Mouse (Mus musculus): ENCODE measurements around the gene Zfp664.

Zfp664 gene

DNA sequence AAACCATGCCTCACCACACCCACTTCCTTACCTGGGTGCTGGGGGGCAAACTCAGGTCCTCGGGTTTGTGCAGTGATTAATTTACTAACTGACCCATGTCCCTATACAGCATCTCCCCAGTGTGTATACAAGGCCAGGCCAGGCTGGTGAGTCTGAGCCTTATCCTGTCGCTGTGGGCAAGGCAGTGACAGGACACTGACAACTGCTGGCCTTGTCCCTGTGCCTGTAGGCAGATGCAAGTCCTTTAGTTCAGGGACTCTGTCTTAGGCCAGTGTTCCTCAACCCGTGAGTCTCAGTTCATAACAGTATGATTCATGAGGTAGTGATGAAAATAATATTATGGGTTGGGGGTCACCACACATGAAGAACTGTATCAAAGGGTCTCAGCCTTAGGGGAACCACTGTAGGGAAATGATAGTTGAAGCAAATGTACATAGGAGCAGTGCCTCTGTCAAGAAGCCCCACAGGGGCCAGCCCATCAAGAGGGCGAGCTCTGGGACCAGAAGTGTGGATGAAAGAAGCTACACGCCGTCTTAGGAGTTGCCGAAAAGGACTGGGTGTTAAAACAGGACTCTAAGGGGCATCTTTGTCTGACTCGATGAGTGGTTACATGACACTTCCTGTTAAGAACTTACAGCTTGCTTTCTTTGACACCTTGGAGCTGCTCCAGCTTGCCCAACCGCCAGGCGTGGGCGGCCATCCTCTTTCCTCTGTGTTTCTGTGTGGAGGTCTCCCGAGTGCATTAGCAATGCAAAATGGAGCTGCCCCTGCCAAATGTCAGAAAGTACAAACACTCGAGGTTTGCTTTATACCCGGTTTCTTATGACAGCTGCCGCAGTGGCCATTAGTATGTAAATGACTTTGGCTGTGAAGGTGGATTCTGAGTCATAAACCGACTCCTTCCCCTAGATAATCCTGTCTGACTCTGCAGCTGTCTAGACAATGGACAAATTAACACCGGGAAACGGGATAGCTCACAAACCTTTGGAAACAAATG is 60.2 kb downstream of the Zfp664 start:
- DNase-seq (ENCODE audit: low read depth, low spot score) = peak; percentile 83

DNA sequence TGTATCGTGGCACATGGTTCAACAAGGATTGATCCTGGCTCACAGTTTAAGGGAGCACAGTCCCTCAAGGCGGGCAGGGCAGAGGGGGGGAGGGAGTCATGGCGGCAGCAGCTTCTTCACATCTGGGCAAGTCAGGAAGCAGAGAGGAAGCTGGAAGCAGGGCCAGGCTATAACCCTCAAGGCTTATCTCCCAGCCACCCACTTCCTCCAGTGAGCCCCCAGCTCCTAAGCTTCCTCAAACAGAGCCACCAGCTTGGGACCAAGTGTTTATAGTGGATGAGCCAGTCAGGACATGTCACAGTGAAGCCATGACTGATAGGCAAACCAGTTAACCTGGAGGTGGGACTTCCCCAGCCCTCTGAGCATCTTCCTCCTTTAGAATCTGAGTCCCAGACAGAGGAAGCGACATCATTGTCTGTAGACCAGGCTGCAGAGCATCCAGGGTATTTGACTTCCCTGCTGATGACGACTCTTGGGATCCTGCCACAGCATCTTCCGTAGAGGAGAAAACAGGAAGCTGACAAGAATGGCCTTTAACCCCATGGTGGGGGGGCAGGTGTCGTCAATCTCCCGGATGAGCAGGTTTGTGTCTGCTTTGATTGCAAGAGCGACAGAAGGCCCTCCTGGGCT is 67.0 kb downstream of the Zfp664 start:
- no peak for DNase-seq (ENCODE audit: low read depth, low spot score)

DNA sequence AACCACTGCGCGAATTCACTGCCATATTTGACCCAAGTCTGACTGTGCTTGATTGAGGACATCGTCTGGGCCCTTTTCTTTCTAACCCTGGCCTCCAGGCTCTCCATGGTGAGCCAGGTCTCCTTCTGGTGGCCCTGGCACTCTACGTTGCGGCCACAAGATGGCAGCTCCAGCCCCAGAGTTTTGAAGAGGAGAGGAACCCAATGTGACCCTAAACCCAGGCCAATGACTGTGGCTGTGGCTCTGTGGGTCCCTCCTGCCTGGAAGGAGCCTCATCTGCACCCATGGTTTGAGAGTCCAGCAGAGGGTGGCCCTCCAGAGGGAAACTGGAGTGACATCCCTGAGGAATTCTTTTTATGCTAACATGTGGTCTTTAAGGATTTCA is 67.6 kb downstream of the Zfp664 start:
- no peak for DNase-seq (ENCODE audit: low read depth, low spot score)

DNA sequence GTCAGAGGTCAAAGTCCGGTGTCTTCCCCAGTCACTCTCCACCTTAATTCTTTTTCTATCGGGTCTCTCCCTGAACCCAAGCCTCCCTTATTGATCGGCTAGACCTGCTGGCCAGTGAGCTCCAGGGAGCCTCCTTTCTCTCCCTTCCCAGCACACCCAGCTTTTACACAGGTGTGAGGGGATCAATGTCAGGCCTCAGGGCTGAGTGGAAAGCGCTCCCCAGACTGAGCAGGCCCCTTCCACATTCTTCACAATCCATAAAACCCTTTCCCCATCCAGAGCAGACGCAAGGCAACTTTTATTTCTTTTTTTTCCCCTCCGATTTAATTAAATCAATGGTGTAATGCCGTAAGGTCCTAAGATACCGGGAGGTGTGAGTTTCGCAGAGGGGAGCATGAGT is 68.1 kb downstream of the Zfp664 start:
- no peak for DNase-seq (ENCODE audit: low read depth, low spot score)

DNA sequence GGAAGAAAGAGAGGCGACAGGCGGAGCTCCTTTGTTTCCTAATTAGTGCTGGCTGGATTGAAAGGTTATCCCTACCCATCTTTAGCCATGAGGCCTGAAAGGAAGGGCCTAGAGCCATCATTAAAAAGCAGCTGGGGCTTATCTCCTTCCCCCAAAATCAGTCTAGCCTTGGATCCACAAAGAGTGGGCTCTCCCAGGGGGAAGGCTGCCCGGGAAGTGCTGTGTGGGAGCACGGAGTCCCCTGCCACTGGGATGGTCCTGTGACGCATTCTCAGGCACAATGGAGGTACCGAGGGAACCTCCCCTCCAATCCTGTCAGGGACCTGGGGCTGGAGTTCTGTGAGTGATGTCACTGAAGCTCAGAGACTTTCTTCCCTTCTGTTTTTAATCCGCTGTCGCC is 68.6 kb downstream of the Zfp664 start:
- no peak for DNase-seq (ENCODE audit: low read depth, low spot score)

DNA sequence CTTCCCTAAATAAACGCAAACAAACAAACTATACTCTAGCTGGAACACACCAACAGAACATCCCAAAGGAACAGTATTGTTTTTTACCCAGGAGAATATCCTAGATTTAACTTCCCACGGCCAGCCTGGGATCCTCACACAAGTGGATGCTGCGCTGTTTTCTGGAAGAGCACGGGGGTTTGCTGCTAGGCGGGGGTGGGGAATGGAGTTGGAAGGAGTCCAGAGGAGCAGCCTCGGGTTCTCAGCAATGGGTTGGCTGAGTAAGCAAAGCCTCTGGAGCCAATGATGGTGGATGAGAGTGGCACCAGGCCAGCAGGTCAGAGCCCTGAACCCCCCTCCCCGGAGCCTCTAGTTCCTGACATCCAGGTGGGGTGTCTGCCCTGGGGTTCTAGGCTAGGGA is 72.1 kb downstream of the Zfp664 start:
- no peak for DNase-seq (ENCODE audit: low read depth, low spot score)

DNA sequence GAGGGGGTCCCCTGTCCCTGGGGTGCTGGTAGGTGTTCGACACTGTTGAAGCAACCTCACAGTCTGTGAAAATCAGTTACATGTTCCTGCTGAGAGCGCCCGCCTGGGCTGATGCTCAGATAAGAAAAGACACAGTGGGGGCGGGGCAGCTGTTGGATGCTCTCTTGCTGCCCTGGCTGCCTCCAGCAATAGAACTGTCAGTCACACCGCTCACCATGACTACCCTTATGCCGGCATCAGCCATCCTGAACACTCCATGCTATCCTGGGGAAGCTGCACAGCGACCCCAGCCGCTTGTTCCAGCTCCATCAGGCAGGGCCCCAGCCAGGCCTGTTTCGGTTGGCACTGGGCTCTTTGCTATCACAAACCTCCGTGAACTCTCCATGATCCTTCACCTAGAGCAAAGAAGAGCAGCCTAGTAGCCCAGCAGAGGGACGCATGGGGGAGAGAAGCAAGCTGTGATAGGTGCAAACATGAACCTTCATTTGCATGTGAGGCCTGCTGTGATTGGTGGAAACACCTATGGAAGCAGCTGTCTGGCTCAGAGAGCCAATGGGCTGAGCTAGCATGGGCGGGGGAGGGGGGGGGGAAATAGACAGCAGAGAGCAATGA is 80.8 kb downstream of the Zfp664 start:
- peak; percentile 66 for DNase-seq (ENCODE audit: low read depth, low spot score)

DNA sequence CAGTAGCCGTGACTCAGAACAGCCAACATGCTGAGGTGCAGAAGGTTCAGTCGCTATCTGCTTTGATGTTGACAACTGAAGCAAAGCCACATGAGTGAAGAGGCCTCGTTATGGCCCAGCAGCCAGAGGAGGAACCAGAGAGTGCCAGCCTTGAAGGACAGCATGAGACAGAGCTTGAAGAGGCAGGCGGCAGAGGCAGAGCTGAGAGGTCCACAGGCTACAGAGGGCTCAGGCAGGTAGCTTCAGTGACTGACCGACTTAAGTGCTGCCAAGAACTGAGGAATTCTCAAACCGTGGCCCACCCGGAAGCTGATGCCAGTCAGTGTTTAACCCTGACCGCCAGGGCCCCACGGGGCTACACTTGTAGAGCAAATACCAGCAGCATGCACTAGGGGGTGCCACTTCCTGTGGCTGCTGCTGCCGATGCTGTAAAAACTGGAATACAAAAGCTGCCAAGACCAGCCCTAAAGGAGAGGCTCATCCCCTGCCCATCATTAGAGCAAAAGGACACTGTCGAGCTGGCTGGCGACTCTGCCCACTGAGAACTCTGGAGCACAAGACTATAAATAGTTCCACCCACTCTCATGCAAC is 81.4 kb downstream of the Zfp664 start:
- DNase-seq (ENCODE audit: low read depth, low spot score) = peak; percentile 84

DNA sequence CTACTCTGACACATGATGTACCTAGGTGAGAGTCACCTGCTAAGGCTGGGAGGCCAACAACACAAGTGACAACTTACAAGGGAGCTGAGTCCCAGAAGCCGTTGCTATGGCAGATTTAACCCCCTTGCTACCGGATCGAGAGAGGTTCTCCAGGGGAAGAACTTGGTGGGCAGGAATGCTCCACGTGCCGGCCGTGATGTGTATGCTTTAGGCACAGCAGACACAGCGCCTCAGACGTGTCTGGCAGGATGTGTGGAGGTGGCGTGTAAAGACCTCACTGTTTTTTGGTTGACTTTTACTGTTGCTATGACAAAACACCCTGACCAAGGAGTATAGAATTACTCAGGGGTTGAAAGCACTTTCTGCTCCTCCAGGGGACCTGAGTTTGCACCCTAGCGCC is 81.9 kb downstream of the Zfp664 start:
- DNase-seq (ENCODE audit: low read depth, low spot score) = no peak

DNA sequence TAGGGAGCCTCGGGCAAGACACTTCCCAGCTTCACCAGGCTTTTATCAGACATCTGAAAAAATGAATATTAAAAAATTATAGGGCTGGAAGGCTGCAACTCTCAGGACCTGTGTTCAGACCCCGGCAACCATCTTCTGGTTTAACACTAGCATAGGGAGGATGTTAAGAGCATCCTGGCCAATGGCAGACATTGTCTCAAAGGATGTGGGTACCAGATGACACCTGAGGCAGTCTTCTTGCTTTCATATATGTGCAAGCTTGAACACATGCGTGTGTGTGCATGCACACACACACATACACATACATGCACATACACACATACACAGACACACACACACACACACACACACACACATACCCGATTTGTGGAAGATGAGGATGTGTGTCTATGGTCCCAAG is 82.6 kb downstream of the Zfp664 start:
- no peak for DNase-seq (ENCODE audit: low read depth, low spot score)

DNA sequence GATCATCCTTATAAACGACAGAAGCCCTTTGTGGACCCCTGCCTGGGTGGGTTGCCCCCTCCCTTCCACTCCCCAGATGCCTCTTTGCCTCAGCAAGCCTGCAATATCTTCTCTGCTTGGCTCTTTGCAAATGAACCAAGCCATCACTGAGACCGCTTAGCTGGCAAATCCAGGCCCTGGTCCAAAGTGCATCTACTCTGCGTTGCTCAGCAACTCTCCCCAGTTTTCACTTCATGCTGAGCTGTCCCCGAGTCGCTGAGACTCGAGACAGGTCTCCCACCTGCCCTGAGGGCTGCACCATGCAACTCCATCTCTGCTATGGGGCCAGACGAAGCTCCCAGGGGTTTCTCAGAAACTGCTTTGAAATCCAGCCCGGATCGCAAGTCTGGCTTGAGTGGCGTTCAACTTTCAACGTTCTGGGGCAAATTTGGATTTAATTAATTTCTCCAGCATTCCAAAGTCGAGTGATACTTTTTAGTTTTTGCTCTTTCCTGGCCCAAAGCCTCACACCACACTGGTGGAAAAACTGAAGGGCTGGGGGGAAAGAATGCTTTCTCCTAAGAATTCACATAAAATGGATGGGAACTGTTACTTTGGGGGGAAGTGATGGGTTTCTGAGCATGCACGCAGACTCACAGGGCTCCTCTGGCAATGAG is 88.3 kb downstream of the Zfp664 start:
- no peak for DNase-seq (ENCODE audit: low read depth, low spot score)

DNA sequence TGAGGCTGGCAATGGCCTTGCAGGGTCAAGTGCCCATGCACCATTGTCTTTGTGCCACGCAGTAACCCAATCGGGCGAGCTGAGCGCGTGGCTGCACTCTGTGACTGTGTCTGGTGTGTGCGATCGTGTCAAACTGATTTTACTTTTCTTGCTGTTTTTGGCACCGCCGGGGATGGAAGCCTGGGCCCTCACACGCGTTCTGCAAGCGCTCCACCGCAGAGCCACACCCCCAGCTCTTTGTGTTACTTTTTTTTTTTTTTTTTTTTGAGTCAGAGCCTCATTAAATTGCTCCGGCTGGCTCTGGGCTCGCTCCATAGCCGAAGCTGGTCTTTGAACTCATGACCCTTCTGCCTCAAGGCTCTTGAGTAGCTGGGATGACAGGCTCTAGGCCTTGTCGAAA is 88.8 kb downstream of the Zfp664 start:
- DNase-seq (ENCODE audit: low read depth, low spot score) = peak; percentile 30
